Mouse (Mus musculus) lung, adult 2 months (tissue): ENCODE data around the gene Oosp3.

Source experiments
- CTCF ChIP-seq: fragments of 200-500 bp; IDR thresholded peaks from 2 replicates; pipeline ENCODE4 v1.5.1; 2011; ENCODE audit warnings: mild to moderate bottlenecking, low read length, control low read depth; ENCODE audit not compliant: insufficient read depth
- POLR2A ChIP-seq: fragments of 200-500 bp; IDR thresholded peaks from 2 replicates; pipeline ENCODE4 v1.6.1; 2011; ENCODE audit warnings: low read depth, mild to moderate bottlenecking, control low read depth, low read length, borderline replicate concordance; ENCODE audit errors: extremely low read depth

DNA sequence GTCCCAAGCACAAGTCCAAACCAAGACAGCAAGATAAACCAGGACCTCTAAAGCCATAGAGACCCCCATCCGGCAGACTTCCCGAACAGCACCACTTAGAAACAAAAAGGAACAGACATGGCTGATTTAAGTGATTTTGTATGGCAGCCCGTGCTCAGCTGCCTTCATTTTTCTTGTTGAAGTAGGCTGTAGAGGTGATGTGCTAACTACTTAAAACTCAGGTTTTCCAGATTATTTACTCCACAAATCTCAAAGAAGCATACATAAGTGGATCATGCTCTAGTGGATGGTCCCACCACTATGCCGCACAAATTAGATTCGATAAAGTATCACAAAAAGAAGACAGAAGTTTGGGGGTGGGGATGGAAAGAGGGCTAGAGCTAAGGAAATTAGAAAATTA, 36.4 kb upstream of the Oosp3 start, which contains the start of gene Oosp2:
- no peak for TF ChIP-seq CTCF
- no peak for TF ChIP-seq POLR2A
